8 mouse cellular contexts compared by ENCODE assay signal in the genomic region with DNA sequence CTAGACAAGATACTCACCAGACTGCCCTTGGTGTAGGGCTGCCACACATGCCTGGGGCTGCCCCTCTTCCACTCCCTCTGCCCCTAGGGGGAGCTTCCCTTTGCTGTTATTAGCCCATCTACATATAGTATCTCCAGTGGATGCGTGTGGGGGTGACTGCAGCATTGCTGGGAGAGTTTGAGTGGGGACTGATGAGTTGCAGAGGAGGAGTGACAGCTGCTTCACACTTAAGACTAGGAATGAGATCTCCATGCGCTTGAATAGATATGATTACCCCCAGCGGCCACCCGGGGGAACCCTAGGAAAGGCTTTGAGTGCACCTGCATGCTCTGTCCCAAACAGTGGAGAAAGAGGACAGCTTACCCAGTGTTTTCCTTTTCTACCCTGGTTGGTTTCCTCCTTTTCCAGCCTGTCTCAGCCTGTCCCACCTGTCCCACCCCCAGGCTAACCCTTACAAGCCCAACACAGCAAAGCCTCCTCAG. TPM values are rescaled to one million over a fixed set of nuclear protein-coding genes. Genes with fewer than 3 reads are reported as not detected.
DNase-seq lines count a peak whose midpoint lies in the region; ATAC-seq and TF ChIP-seq lines count a peak whose summit lies in the region.
"Had no signal": no experiment of that assay in that cellular context is flagged by ENCODE, and none has a peak within 500 bp of the region (broad histone marks: within the 10 kb centered on the region; RNA-seq: fewer than 3 reads in every experiment).

No protein-coding gene starts in this region.

- DNase-seq in left cerebral cortex, adult 2 months (ENCODE audit: extremely low spot score in 1 of 2, low spot score in 2 of 2), result peak in 1 of 2 experiments; percentile 32
- DNase-seq in left cerebral cortex, adult 11 months (ENCODE audit: low spot score), result no peak
- peak; percentile 45 for DNase-seq in MN1 (ENCODE audit: low spot score)
- DNase-seq in embryonic facial prominence, embryonic 14.5 days (ENCODE audit: low spot score), result peak; percentile 55
- DNase-seq in layer of hippocampus, postnatal 36 days, result peak; percentile 27 to 46
- peak; percentile 54 for DNase-seq in stomach, postnatal 0 days (ENCODE audit: low spot score)

- no peaks in the 10 kb centered on the region for H3K4me1 ChIP-seq in embryonic facial prominence, embryonic 14.5 days (ENCODE audit: control insufficient read depth, insufficient read depth, low read length)
- H3K4me1 ChIP-seq in stomach, postnatal 0 days (replicated peaks; ENCODE audit: control insufficient read depth, insufficient read depth), result no peaks in the 10 kb centered on the region
- H3K4me1 ChIP-seq in hindbrain, embryonic 12.5 days, result no peaks in the 10 kb centered on the region

- H3K27me3 ChIP-seq in embryonic facial prominence, embryonic 14.5 days (replicated peaks; ENCODE audit: control insufficient read depth, insufficient read depth, low read length), result no peaks in the 10 kb centered on the region
- no peaks in the 10 kb centered on the region for H3K27me3 ChIP-seq in stomach, postnatal 0 days (ENCODE audit: control insufficient read depth, insufficient read depth, low read length)
- no peaks in the 10 kb centered on the region for H3K27me3 ChIP-seq in hindbrain, embryonic 12.5 days
- H3K27me3 ChIP-seq: megakaryocyte, embryonic 14.5 days had no signal

- no peak for TF ChIP-seq EP300 in stomach, postnatal 0 days (optimal IDR thresholded peaks at IDR 0.05)

- no peaks in the 10 kb centered on the region for H3K9me3 ChIP-seq in embryonic facial prominence, embryonic 14.5 days (ENCODE audit: control insufficient read depth, low read length)
- no peaks in the 10 kb centered on the region for H3K9me3 ChIP-seq in stomach, postnatal 0 days (ENCODE audit: control insufficient read depth, low read length)
- H3K9me3 ChIP-seq in hindbrain, embryonic 12.5 days (replicated peaks), result no peaks in the 10 kb centered on the region
- H3K9me3 ChIP-seq: megakaryocyte, embryonic 14.5 days had no signal

- no peak overlapping the region for H3K27ac ChIP-seq in left cerebral cortex, adult 2 months
- no peak overlapping the region for H3K27ac ChIP-seq in embryonic facial prominence, embryonic 14.5 days (replicated peaks; ENCODE audit: low read depth, low read length)
- no peak overlapping the region for H3K27ac ChIP-seq in stomach, postnatal 0 days (replicated peaks)
- no peak overlapping the region for H3K27ac ChIP-seq in hindbrain, embryonic 12.5 days

- peak; percentile 78 for ATAC-seq in embryonic facial prominence, embryonic 14.5 days (ENCODE audit: low read depth)
- peak; percentile 58; the same call in 1 of the 2 replicates for ATAC-seq in stomach, postnatal 0 days (ENCODE audit: low FRiP score, low TSS enrichment)
- ATAC-seq in hindbrain, embryonic 12.5 days (ENCODE audit: low FRiP score), result no peak

- intact Hi-C loops in left cerebral cortex, adult 2 months (cut with DNase I), result loop anchor here (2.0 to 5.0 kb wide), 3 partner anchors 57 to 158 kb away; partner anchors contain the start of gene Fbxo42

- peaks cover 31% of the 10 kb centered on the region for H3K36me3 ChIP-seq in embryonic facial prominence, embryonic 14.5 days (ENCODE audit: control insufficient read depth, insufficient read depth, low read length)
- H3K36me3 ChIP-seq in stomach, postnatal 0 days (ENCODE audit: control insufficient read depth, insufficient read depth, low read length), result 0 out of 2 replicates have a peak, but pooled peaks cover 6% of the 10 kb centered on the region
- H3K36me3 ChIP-seq in hindbrain, embryonic 12.5 days, result peaks cover 37% of the 10 kb centered on the region

- 74% methylated on average over 4 of the region's 4 CpGs for WGBS in embryonic facial prominence, embryonic 14.5 days
- WGBS in stomach, postnatal 0 days, result 54% methylated on average over 4 of the region's 4 CpGs
- 73% methylated on average over 4 of the region's 4 CpGs for whole genome bisulfite sequencing in hindbrain, embryonic 12.5 days

- no peak overlapping the region for H3K4me2 ChIP-seq in embryonic facial prominence, embryonic 14.5 days (ENCODE audit: low read depth, low read length)
- no peak overlapping the region for H3K4me2 ChIP-seq in stomach, postnatal 0 days (replicated peaks; ENCODE audit: low read depth)
- no peak overlapping the region for H3K4me2 ChIP-seq in hindbrain, embryonic 12.5 days (replicated peaks)

- H3K9ac ChIP-seq in embryonic facial prominence, embryonic 14.5 days (ENCODE audit: low read depth, low read length), result no peak overlapping the region
- no peak overlapping the region for H3K9ac ChIP-seq in stomach, postnatal 0 days (ENCODE audit: low read length)
- no peak overlapping the region for H3K9ac ChIP-seq in hindbrain, embryonic 12.5 days

- H3K4me3 ChIP-seq in left cerebral cortex, adult 2 months, result no peak overlapping the region
- no peak overlapping the region for H3K4me3 ChIP-seq in embryonic facial prominence, embryonic 14.5 days (ENCODE audit: low read depth, low read length)
- no peak overlapping the region for H3K4me3 ChIP-seq in stomach, postnatal 0 days (ENCODE audit: low read depth, low read length)
- H3K4me3 ChIP-seq in hindbrain, embryonic 12.5 days, result no peak overlapping the region
- H3K4me3 ChIP-seq: megakaryocyte, embryonic 14.5 days had no signal

- peak; percentile 49 for TF ChIP-seq CTCF in left cerebral cortex, adult 2 months (IDR thresholded peaks at IDR 0.05)
- peak; percentile 59 for TF ChIP-seq CTCF in stomach, postnatal 0 days (IDR thresholded peaks at IDR 0.05; ENCODE audit: low read depth)

RNA-seq across cellular contexts. Expression of gene Rsg1, which starts 9.1 kb away (rescaled TPM):
- 1 to 10 TPM; 2.7 to 4.4 TPM for total RNA-seq in left cerebral cortex, adult 2 months (2021)
- 5.1 and 5.2 TPM in 2 replicates for polyA plus RNA-seq in embryonic facial prominence, embryonic 14.5 days (2014; fragmentation: Nextera tagmentation; extraction: Ambion mirVana)
- total RNA-seq in layer of hippocampus, postnatal 36 days (2021), result 1 to 10 TPM; 2.7 to 4.1 TPM
- 1.8 and 2.3 TPM in 2 replicates for polyA plus RNA-seq in stomach, postnatal 0 days (2015; fragmentation: Nextera tagmentation; extraction: Ambion mirVana)
- polyA plus RNA-seq in hindbrain, embryonic 12.5 days (2016; fragmentation: Nextera tagmentation; extraction: Ambion mirVana), result 5.8 and 5.9 TPM in 2 replicates

RNA-seq across cellular contexts. Expression of gene Arhgef19, which starts 34.7 kb away (rescaled TPM):
- 10 to 100 TPM; 17.1 to 18.2 TPM for total RNA-seq in left cerebral cortex, adult 2 months (2021)
- 17.4 and 17.7 TPM in 2 replicates for polyA plus RNA-seq in embryonic facial prominence, embryonic 14.5 days (2014; fragmentation: Nextera tagmentation; extraction: Ambion mirVana)
- total RNA-seq in layer of hippocampus, postnatal 36 days (2021), result 10 to 100 TPM; 15.5 to 15.9 TPM
- 6.6 and 9.2 TPM in 2 replicates for polyA plus RNA-seq in stomach, postnatal 0 days (2015; fragmentation: Nextera tagmentation; extraction: Ambion mirVana)
- polyA plus RNA-seq in hindbrain, embryonic 12.5 days (2016; fragmentation: Nextera tagmentation; extraction: Ambion mirVana), result 6.1 and 10.9 TPM in 2 replicates

RNA-seq across cellular contexts. Expression of gene Fbxo42, which starts 56.9 kb away (rescaled TPM):
- total RNA-seq in left cerebral cortex, adult 2 months (2021), result 10 to 100 TPM; 29.3 to 30.3 TPM
- polyA plus RNA-seq in embryonic facial prominence, embryonic 14.5 days (2014; fragmentation: Nextera tagmentation; extraction: Ambion mirVana), result 22.7 and 24.9 TPM in 2 replicates
- 10 to 100 TPM; 23.7 to 24.5 TPM for total RNA-seq in layer of hippocampus, postnatal 36 days (2021)
- polyA plus RNA-seq in stomach, postnatal 0 days (2015; fragmentation: Nextera tagmentation; extraction: Ambion mirVana), result 9.8 and 11.5 TPM in 2 replicates
- polyA plus RNA-seq in hindbrain, embryonic 12.5 days (2016; fragmentation: Nextera tagmentation; extraction: Ambion mirVana), result 28.3 and 28.6 TPM in 2 replicates
